Mouse (Mus musculus): ENCODE measurements at regions not wholly inside any gene's neighbourhood (a gene's known extent, or its start where the extent isn't known, plus 50 kb on each side); places are given as distances from the start of the nearest gene placed in this dataset.

DNA sequence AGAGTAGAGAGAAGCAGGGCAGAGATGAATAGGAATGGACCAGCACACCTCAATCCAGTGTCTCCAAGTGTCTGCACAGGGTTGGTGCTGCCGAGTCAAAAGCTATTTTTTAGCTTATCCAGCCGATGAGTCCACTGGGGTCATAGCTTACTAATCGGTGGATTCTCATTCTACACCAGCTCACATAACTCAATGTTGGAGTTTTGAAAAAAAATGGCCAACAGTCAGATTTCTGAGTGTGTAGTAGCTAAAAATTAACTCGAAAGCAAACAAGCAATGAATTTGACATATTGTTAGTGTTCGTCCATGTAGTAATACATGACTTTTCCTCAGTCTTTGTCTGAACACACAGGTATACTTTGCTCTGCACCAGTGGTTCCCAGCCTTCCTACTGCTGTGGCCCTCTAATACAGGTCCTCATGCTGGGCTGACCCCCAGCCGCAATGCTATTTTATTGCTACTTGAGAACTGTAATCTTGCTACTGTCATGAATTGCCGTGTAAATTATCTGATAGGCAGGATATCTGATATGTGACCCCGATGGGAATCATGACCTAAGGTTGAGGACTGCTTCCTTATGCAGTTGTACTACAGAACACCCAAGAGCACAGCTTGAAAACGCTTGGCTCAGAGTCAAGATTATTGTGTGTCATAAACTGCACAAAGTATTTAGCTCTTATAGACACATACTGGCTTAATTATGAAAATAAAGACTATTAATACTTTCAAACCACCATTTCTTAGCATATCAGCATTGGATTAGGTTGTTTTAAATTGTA lies 621.1 kb upstream of the Sall1 start:
- 95% methylated on average over 9 of the region's 9 CpGs for WGBS
- H3K27me3 ChIP-seq (ENCODE audit: insufficient read depth, low read length), result peaks cover under 1% of the 10 kb centered on the region; the same call in 1 of the 2 replicates

DNA sequence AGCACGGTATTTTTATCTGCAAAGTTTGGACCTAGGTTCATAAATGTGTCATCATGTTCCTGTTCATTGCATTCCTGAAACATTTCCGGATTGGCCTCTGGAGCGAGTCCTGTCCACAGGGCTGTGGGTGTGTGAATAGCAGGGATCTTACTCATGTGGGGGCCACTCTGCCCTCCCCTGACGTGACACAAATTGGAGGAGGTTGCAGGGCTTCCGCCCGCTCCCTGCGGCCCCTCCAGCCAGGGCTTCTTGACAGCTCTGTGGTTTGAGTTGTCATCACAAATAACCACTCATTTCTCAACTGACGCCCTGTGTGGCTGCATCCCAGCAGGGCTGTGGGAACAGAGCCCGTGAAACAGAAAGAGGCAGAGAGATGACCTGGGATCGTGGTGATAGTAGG lies 619.9 kb upstream of the Sall1 start:
- Histone ChIP-seq H3K4me1 (ENCODE audit: insufficient read depth) (no peaks in the 10 kb centered on the region), H3K9ac (no peak overlapping the region), H3K36me3 (ENCODE audit: insufficient read depth) (no peaks in the 10 kb centered on the region), H3K27ac (ENCODE audit: low read depth, low read length) (no peak overlapping the region), H3K27me3 (ENCODE audit: insufficient read depth, low read length) (peaks cover 6% of the 10 kb centered on the region), H3K4me2 (ENCODE audit: low read depth) (no peak overlapping the region), H3K9me3 (ENCODE audit: low read length) (no peaks in the 10 kb centered on the region), H3K4me3 (ENCODE audit: low read depth, low read length) (no peak overlapping the region)
- 88% methylated on average over 10 of the region's 10 CpGs for WGBS
- no peak for TF ChIP-seq CTCF (IDR thresholded peaks at IDR 0.05; ENCODE audit: low read depth)
- ATAC-seq (no peak), DNase-seq (no peak)

More for the DNA sequence above, 621.1 kb upstream of the Sall1 start:
- no peaks in the 10 kb centered on the region for H3K9me3 ChIP-seq (ENCODE audit: low read length)
- H3K36me3 ChIP-seq (ENCODE audit: insufficient read depth), result no peaks in the 10 kb centered on the region
- no peak overlapping the region for H3K4me3 ChIP-seq (ENCODE audit: low read depth, low read length)
- no peak overlapping the region for H3K4me2 ChIP-seq (ENCODE audit: low read depth)
- no peak for TF ChIP-seq CTCF (IDR thresholded peaks at IDR 0.05; ENCODE audit: low read depth)
- no peak overlapping the region for H3K9ac ChIP-seq
- DNase-seq (no peak), ATAC-seq (no peak)
- no peaks in the 10 kb centered on the region for H3K4me1 ChIP-seq (ENCODE audit: insufficient read depth)
- no peak overlapping the region for H3K27ac ChIP-seq (ENCODE audit: low read depth, low read length)

DNA sequence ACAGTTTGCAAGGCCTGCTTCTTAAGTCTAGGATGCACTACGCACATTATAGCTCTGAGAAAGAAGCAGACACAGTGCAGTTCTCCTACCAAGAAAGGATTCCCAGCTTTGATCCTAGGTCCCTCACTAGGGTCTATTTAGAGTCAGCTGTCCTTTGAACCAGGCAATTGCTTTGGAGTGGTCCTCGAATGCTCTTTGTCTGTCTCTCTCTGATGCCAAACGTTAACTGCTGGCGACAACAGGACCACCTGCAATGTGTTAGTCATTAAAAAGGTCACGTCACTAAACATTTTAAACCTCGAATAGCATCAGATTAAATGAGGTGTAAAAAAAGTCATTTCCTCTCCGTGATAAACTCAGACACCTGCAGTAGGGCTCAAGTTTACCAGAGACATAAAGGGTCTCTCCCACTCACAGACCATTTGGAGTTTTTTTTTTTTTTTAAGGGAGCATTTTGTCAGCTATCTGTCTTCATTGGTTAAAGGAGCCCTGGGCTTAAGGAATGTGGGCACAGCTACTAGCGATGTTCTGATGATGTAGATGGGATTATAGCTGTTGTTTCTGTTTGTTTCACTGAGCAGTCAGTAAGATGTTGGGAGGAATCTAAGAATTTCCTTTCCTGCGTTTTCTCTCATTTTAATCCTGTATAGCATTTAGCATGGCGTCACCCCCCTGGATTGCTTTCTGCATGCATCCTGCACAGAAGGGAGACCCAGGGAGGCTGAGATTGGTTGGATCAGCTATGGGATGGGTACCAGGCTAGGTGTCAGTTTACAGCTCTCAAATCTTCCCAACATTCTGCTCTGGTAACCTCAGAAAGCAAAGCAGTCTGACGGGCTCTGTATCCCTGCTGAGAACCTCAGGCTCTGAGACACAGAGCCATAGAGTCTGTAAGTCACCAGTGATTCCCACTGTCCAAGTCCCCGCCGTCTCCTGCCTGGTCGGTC lies 615.3 kb upstream of the Sall1 start:
- TF ChIP-seq CTCF (IDR thresholded peaks at IDR 0.05; ENCODE audit: low read depth), result no peak

DNA sequence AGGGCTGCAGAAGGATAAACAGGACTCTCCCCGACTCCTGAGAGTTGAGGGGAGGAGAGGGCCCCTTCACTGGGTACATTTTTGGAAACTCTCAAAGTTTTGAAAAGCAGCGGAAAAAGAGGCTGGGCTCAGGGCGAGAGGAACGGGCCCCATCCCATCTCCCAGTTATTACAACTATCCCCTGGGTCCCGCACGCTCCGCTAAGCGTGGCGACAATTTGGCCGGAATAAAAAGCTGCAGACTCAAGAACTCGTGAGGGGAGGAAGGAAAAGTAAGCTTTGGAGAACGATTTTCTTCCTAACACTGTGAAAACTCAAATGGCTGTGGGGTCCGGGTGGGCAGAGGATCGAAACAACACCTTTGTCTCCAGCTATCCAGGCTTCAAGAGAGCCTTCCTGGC lies 611.4 kb upstream of the Sall1 start:
- Histone ChIP-seq H3K36me3 (ENCODE audit: insufficient read depth) (no peaks in the 10 kb centered on the region), H3K27ac (ENCODE audit: low read depth, low read length) (no peak overlapping the region), H3K27me3 (ENCODE audit: insufficient read depth, low read length) (peaks cover 14% of the 10 kb centered on the region), H3K4me2 (ENCODE audit: low read depth) (no peak overlapping the region), H3K9me3 (ENCODE audit: low read length) (no peaks in the 10 kb centered on the region), H3K4me3 (ENCODE audit: low read depth, low read length) (no peak overlapping the region), H3K4me1 (ENCODE audit: insufficient read depth) (no peaks in the 10 kb centered on the region), H3K9ac (no peak overlapping the region)
- DNase-seq (no peak), ATAC-seq (no peak)
- TF ChIP-seq CTCF (IDR thresholded peaks at IDR 0.05; ENCODE audit: low read depth), result no peak
- 43% methylated on average over 14 of the region's 14 CpGs for WGBS

More for the DNA sequence above, 615.3 kb upstream of the Sall1 start:
- DNase-seq, result no peak
- Histone ChIP-seq H3K4me2 (ENCODE audit: low read depth) (no peak overlapping the region), H3K4me3 (ENCODE audit: low read depth, low read length) (no peak overlapping the region), H3K36me3 (ENCODE audit: insufficient read depth) (no peaks in the 10 kb centered on the region), H3K9me3 (ENCODE audit: low read length) (no peaks in the 10 kb centered on the region), H3K4me1 (ENCODE audit: insufficient read depth) (no peaks in the 10 kb centered on the region), H3K9ac (no peak overlapping the region), H3K27ac (ENCODE audit: low read depth, low read length) (no peak overlapping the region), H3K27me3 (ENCODE audit: insufficient read depth, low read length) (peaks cover 14% of the 10 kb centered on the region)
- ATAC-seq, result no peak
- 37% methylated on average over 14 of the region's 14 CpGs for WGBS

DNA sequence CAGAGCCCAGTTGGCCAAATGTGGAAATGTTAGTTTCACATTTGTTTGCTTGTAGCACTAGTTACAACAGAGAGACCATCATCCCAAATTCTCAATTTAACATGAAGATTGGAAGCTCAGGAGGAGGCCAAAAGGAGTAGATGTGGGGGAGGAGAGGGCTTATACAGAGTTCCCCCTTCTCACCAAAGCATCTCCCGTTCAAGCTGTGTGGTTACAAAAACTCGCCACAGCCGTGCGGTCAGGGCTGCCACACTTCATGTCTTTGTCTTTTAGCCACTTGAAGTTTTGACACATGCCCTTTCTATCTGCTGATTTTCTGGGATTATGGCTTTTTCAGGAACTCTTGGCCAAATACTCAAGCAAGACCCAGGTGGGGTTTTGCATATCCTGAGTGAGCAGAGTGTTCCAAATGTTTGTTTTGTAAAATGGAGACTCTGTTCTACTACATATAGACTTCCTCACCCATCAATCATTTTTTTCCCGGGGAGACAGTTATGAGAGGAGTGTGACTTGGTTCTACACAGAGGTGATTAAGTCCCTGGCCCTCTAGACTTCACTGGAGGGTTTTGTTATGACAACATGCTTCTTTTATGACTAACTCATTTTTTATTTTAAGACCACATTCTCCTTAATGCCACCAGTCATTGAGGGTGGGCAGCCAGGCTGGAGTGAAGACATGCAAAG lies 605.4 kb upstream of the Sall1 start:
- H3K4me3 ChIP-seq (ENCODE audit: low read depth, low read length), result no peak overlapping the region
- no peaks in the 10 kb centered on the region for H3K36me3 ChIP-seq (ENCODE audit: insufficient read depth)
- WGBS, result 73% methylated on average over 5 of the region's 5 CpGs
- H3K4me2 ChIP-seq (ENCODE audit: low read depth), result no peak overlapping the region
- ATAC-seq (no peak), DNase-seq (no peak)
- no peaks in the 10 kb centered on the region; the same call in 1 of the 2 replicates for H3K27me3 ChIP-seq (ENCODE audit: insufficient read depth, low read length)
- H3K4me1 ChIP-seq (ENCODE audit: insufficient read depth), result no peaks in the 10 kb centered on the region
- H3K9ac ChIP-seq, result no peak overlapping the region
- H3K27ac ChIP-seq (ENCODE audit: low read depth, low read length), result no peak overlapping the region
- no peaks in the 10 kb centered on the region for H3K9me3 ChIP-seq (ENCODE audit: low read length)
- no peak for TF ChIP-seq CTCF (IDR thresholded peaks at IDR 0.05; ENCODE audit: low read depth)

DNA sequence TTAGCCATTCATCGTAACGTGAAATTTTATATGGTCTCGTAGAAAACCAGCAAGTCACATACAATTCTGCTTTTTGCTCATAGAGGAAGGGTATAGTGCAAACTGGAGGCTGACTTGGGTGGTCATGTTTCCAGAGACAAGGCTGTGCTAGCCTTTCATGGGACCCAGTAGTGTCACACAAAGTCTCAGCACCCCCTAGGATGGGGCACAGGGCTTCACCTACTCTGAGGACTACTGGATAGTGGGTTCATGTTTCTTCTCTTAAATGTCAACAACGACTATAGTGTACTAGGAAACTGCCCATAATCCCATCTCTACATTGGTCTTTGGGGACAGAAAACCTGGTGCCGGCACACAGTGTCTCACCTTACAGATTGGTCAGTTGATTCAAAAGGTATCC lies 603.0 kb upstream of the Sall1 start:
- Histone ChIP-seq H3K9ac (no peak overlapping the region), H3K27ac (ENCODE audit: low read depth, low read length) (no peak overlapping the region), H3K27me3 (ENCODE audit: insufficient read depth, low read length) (no peaks in the 10 kb centered on the region), H3K4me1 (ENCODE audit: insufficient read depth) (no peaks in the 10 kb centered on the region), H3K9me3 (ENCODE audit: low read length) (no peaks in the 10 kb centered on the region), H3K4me2 (ENCODE audit: low read depth) (no peak overlapping the region), H3K4me3 (ENCODE audit: low read depth, low read length) (no peak overlapping the region), H3K36me3 (ENCODE audit: insufficient read depth) (no peaks in the 10 kb centered on the region)
- no peak for ATAC-seq
- DNase-seq, result no peak
- no peak for TF ChIP-seq CTCF (IDR thresholded peaks at IDR 0.05; ENCODE audit: low read depth)
- whole genome bisulfite sequencing, result 92% methylated on average over 5 of the region's 5 CpGs

Data from forebrain, postnatal 0 days (tissue).